Mouse (Mus musculus): ENCODE results near the gene Gm10645.

- no peak for TF ChIP-seq CTCF (IDR thresholded peaks at IDR 0.05)
- TF ChIP-seq EP300 (IDR thresholded peaks at IDR 0.05): no peak
Measured at GRCm38 (mm10) chr8:83165931-83166867, at the start of gene Gm10645.

All from lung, postnatal 0 days (tissue).